Mouse (Mus musculus): ENCODE results near the gene Cdk1. TPM values are rescaled to one million over a fixed set of nuclear protein-coding genes. Genes with fewer than 3 reads are reported as not detected.
A peak's percentile ranks its signal among the peaks of the same experiment; 100 is the strongest.

Gene Cdk1
- polyA plus RNA-seq, 1 experiment from 2014 or later, result 94.2 TPM

- Histone ChIP-seq H3K9me3 (ENCODE audit: control insufficient read depth, low read length) (no peaks in the 10 kb centered on the region), H3K4me1 (ENCODE audit: control insufficient read depth, insufficient read depth, low read length) (no peaks in the 10 kb centered on the region), H3K4me2 (ENCODE audit: low read length) (no peak overlapping the region), H3K27me3 (ENCODE audit: control insufficient read depth, insufficient read depth, low read length) (no peaks in the 10 kb centered on the region), H3K27ac (replicated peaks; ENCODE audit: low read depth, low read length) (no peak overlapping the region), H3K36me3 (ENCODE audit: control insufficient read depth, insufficient read depth, low read length) (no peaks in the 10 kb centered on the region), H3K4me3 (replicated peaks; ENCODE audit: low read depth, low read length) (no peak overlapping the region), H3K9ac (replicated peaks; ENCODE audit: low read length) (no peak overlapping the region)
- ATAC-seq (ENCODE audit: low FRiP score, low TSS enrichment) (no peak), DNase-seq (peak; percentile 37)
- WGBS, result 86% methylated on average over 3 of the region's 3 CpGs
Observed at GRCm38 (mm10) chr10:69326433-69326832, 26.3 kb downstream of the Cdk1 start.

DNA sequence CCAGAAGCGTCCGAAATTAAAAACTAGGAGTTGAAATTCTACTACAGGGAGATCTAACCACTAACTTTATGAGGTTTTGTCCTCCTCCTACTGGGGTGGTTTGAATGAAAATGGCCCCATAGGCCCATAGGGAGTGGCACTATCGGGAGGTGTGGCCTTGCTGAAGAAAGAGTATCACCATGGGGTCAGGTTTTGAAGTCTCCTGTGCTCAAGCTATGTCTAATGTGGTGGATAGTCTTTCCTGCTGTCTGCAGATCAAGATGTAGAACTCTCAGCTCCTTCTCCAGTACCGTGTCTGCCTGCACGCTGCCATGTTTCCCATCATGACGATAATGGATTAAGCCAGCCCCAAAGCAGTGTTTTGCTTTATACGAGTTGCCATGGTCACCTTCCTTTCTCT, 27.9 kb downstream of the Cdk1 start:
- 85% methylated on average over 7 of the region's 7 CpGs for whole genome bisulfite sequencing
- Histone ChIP-seq H3K9me3 (ENCODE audit: control insufficient read depth, low read length) (no peaks in the 10 kb centered on the region), H3K9ac (replicated peaks; ENCODE audit: low read length) (no peak overlapping the region), H3K27me3 (ENCODE audit: control insufficient read depth, insufficient read depth, low read length) (no peaks in the 10 kb centered on the region), H3K4me3 (replicated peaks; ENCODE audit: low read depth, low read length) (no peak overlapping the region), H3K4me1 (ENCODE audit: control insufficient read depth, insufficient read depth, low read length) (no peaks in the 10 kb centered on the region), H3K4me2 (ENCODE audit: low read length) (no peak overlapping the region), H3K27ac (replicated peaks; ENCODE audit: low read depth, low read length) (no peak overlapping the region), H3K36me3 (ENCODE audit: control insufficient read depth, insufficient read depth, low read length) (no peaks in the 10 kb centered on the region)
- no peak for ATAC-seq (ENCODE audit: low FRiP score, low TSS enrichment)
- no peak for DNase-seq

DNA sequence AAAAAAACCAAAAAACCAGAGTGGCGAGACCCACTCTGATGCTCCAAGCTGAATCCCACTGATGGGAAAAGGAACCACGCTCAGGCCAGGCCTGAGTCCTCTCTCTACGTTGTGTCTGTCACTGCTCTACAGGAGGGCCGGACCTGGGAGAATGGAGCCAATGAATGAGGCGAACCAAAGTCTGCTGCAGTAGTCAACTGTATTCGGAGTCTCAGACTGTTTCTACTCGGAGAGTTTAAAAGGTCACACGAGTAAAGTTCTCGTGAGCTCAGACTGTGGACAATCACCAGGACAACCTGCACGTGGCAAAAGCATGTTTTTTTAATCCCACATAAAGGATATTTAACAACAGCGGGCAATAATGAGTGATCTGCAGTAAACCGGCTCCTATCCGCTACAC, 28.8 kb downstream of the Cdk1 start:
- Histone ChIP-seq H3K9me3 (ENCODE audit: control insufficient read depth, low read length) (no peaks in the 10 kb centered on the region), H3K9ac (replicated peaks; ENCODE audit: low read length) (no peak overlapping the region), H3K4me1 (ENCODE audit: control insufficient read depth, insufficient read depth, low read length) (no peaks in the 10 kb centered on the region), H3K4me2 (ENCODE audit: low read length) (no peak overlapping the region), H3K27ac (replicated peaks; ENCODE audit: low read depth, low read length) (no peak overlapping the region), H3K4me3 (replicated peaks; ENCODE audit: low read depth, low read length) (no peak overlapping the region), H3K36me3 (ENCODE audit: control insufficient read depth, insufficient read depth, low read length) (no peaks in the 10 kb centered on the region), H3K27me3 (ENCODE audit: control insufficient read depth, insufficient read depth, low read length) (no peaks in the 10 kb centered on the region)
- ATAC-seq (ENCODE audit: low FRiP score, low TSS enrichment) (no peak), DNase-seq (no peak)
- 82% methylated on average over 13 of the region's 13 CpGs for WGBS

DNA sequence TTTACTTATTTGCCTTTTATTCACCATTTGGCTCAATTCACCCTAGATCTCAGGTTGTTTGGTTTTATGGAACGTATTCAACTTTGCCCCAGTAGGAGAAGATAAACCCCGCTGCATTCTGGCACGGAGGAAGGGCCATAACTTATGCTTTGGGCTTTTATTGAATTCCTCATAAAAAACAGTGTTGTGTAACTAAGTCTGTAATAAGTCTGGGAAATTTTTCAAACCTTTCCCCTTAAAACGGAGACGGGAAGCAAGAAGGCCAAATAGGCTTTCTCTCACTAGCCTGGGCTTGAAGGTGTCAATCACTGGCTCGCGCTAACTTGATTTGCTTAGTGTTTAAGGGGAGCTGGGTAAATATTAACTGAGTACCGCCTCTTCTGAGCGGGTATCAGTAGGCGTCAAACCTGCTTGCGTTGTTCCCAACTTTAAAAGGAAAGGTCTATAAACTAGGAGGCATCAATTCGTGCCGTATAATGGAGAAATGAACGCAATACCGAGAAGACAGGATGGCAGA, 31.2 kb downstream of the Cdk1 start:
- no peaks in the 10 kb centered on the region for H3K27me3 ChIP-seq (ENCODE audit: control insufficient read depth, insufficient read depth, low read length)
- ATAC-seq (ENCODE audit: low FRiP score, low TSS enrichment), result no peak

DNA sequence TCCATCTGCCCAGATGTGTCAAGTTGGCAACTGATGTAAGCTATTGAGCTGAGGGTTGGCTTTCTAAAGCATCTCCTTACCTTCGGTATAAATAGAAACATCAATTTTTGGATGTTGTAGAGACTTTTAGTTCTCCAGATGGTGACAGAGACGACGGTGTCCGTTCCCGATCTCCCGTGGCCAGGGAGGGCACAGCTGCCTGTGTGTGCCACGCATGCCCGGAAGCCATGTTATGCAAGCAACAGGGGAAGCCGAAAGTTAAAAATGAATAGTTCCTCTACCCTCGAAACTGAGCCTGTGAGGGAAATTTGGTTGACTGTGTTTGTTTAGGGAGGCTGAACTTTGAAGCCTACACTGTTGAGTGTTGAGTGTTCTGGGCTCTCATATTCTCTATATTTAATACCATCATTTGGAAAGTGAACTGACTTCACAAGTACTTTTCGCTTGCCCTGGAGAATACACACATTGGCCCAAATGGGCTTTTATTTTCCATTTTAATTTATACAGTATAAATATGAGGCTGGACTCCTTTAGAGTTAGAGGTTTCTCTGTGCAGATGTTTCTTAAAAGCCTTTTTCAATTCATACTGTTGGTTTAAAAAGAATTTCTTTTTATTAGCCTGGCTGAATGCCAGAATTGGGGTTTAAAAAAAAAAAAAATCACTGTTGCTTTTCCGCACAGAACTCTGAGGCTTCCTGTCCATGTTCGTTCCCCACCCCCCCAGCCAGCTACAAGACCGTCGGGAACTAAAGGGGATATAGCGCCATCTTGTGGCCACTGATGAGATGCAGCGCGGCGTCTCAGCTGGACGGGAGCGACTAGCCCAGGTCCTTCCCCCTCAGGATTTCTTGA, 31.8 kb downstream of the Cdk1 start:
- Histone ChIP-seq H3K4me1 (ENCODE audit: control insufficient read depth, insufficient read depth, low read length) (no peaks in the 10 kb centered on the region), H3K4me3 (replicated peaks; ENCODE audit: low read depth, low read length) (no peak overlapping the region), H3K36me3 (ENCODE audit: control insufficient read depth, insufficient read depth, low read length) (no peaks in the 10 kb centered on the region), H3K27me3 (ENCODE audit: control insufficient read depth, insufficient read depth, low read length) (no peaks in the 10 kb centered on the region), H3K27ac (replicated peaks; ENCODE audit: low read depth, low read length) (no peak overlapping the region), H3K9ac (replicated peaks; ENCODE audit: low read length) (no peak overlapping the region), H3K4me2 (ENCODE audit: low read length) (no peak overlapping the region), H3K9me3 (ENCODE audit: control insufficient read depth, low read length) (no peaks in the 10 kb centered on the region)
- no peak for ATAC-seq (ENCODE audit: low FRiP score, low TSS enrichment)
- 48% methylated on average over 21 of the region's 21 CpGs for whole genome bisulfite sequencing
- DNase-seq, result peak; percentile 94

More for the DNA sequence above, 31.2 kb downstream of the Cdk1 start:
- Histone ChIP-seq H3K4me3 (replicated peaks; ENCODE audit: low read depth, low read length) (no peak overlapping the region), H3K4me2 (ENCODE audit: low read length) (no peak overlapping the region), H3K36me3 (ENCODE audit: control insufficient read depth, insufficient read depth, low read length) (no peaks in the 10 kb centered on the region), H3K9me3 (ENCODE audit: control insufficient read depth, low read length) (no peaks in the 10 kb centered on the region), H3K4me1 (ENCODE audit: control insufficient read depth, insufficient read depth, low read length) (no peaks in the 10 kb centered on the region), H3K27ac (replicated peaks; ENCODE audit: low read depth, low read length) (no peak overlapping the region), H3K9ac (replicated peaks; ENCODE audit: low read length) (no peak overlapping the region)
- DNase-seq, result no peak
- 58% methylated on average over 15 of the region's 15 CpGs for WGBS

- Histone ChIP-seq H3K36me3 (ENCODE audit: control insufficient read depth, insufficient read depth, low read length) (no peaks in the 10 kb centered on the region), H3K4me3 (replicated peaks; ENCODE audit: low read depth, low read length) (no peak overlapping the region), H3K27me3 (ENCODE audit: control insufficient read depth, insufficient read depth, low read length) (no peaks in the 10 kb centered on the region), H3K9ac (replicated peaks; ENCODE audit: low read length) (no peak overlapping the region), H3K27ac (replicated peaks; ENCODE audit: low read depth, low read length) (no peak overlapping the region), H3K4me2 (ENCODE audit: low read length) (no peak overlapping the region), H3K4me1 (ENCODE audit: control insufficient read depth, insufficient read depth, low read length) (no peaks in the 10 kb centered on the region), H3K9me3 (ENCODE audit: control insufficient read depth, low read length) (no peaks in the 10 kb centered on the region)
- WGBS, result 89% methylated on average over 11 of the region's 11 CpGs
- ATAC-seq (ENCODE audit: low FRiP score, low TSS enrichment) (no peak), DNase-seq (no peak)
Observed at GRCm38 (mm10) chr10:69318514-69318913, 34.2 kb downstream of the Cdk1 start.

DNA sequence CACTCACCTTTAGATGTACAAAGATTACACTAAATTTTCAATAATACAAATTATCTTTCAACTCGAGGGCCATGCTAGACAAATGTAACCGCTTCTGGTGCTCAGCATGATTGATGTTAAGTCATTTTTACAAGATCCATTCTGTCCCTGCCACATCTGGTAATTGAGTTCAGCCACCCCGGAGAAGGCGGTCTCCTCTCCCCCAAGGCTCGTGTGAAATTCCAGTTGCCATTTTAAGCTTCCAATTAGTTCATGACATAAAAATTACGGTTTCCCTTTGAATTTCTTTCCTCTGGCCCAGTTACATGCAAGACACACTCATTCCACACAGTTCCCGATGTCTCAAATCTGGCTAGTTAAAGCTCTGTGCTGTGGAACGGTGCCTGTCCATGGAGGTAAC, 38.8 kb downstream of the Cdk1 start:
- DNase-seq (no peak), ATAC-seq (ENCODE audit: low FRiP score, low TSS enrichment) (no peak)
- H3K4me1 ChIP-seq (ENCODE audit: control insufficient read depth, insufficient read depth, low read length), result no peaks in the 10 kb centered on the region
- H3K36me3 ChIP-seq (ENCODE audit: control insufficient read depth, insufficient read depth, low read length), result no peaks in the 10 kb centered on the region
- H3K9ac ChIP-seq (replicated peaks; ENCODE audit: low read length), result no peak overlapping the region
- no peak overlapping the region for H3K4me3 ChIP-seq (replicated peaks; ENCODE audit: low read depth, low read length)
- H3K27me3 ChIP-seq (ENCODE audit: control insufficient read depth, insufficient read depth, low read length), result no peaks in the 10 kb centered on the region
- H3K4me2 ChIP-seq (ENCODE audit: low read length), result no peak overlapping the region
- H3K9me3 ChIP-seq (ENCODE audit: control insufficient read depth, low read length), result no peaks in the 10 kb centered on the region
- H3K27ac ChIP-seq (replicated peaks; ENCODE audit: low read depth, low read length), result no peak overlapping the region
- 81% methylated on average over 8 of the region's 8 CpGs for WGBS

- ATAC-seq (ENCODE audit: low FRiP score, low TSS enrichment), result no peak
- Histone ChIP-seq H3K4me1 (ENCODE audit: control insufficient read depth, insufficient read depth, low read length) (no peaks in the 10 kb centered on the region), H3K27ac (replicated peaks; ENCODE audit: low read depth, low read length) (no peak overlapping the region), H3K9me3 (ENCODE audit: control insufficient read depth, low read length) (no peaks in the 10 kb centered on the region), H3K4me3 (replicated peaks; ENCODE audit: low read depth, low read length) (no peak overlapping the region), H3K27me3 (ENCODE audit: control insufficient read depth, insufficient read depth, low read length) (no peaks in the 10 kb centered on the region), H3K9ac (replicated peaks; ENCODE audit: low read length) (no peak overlapping the region), H3K4me2 (ENCODE audit: low read length) (no peak overlapping the region), H3K36me3 (ENCODE audit: control insufficient read depth, insufficient read depth, low read length) (no peaks in the 10 kb centered on the region)
- DNase-seq, result no peak
- 70% methylated on average over 16 of the region's 16 CpGs for WGBS
Observed at GRCm38 (mm10) chr10:69311867-69312266, 40.9 kb downstream of the Cdk1 start.

GRCm38 (mm10) chr10:69309109-69309508, 43.6 kb downstream of the Cdk1 start:
- H3K4me2 ChIP-seq (ENCODE audit: low read length), result no peak overlapping the region
- H3K9ac ChIP-seq (replicated peaks; ENCODE audit: low read length), result no peak overlapping the region
- no peaks in the 10 kb centered on the region for H3K27me3 ChIP-seq (ENCODE audit: control insufficient read depth, insufficient read depth, low read length)
- H3K4me1 ChIP-seq (ENCODE audit: control insufficient read depth, insufficient read depth, low read length), result no peaks in the 10 kb centered on the region
- H3K9me3 ChIP-seq (ENCODE audit: control insufficient read depth, low read length), result no peaks in the 10 kb centered on the region
- no peaks in the 10 kb centered on the region for H3K36me3 ChIP-seq (ENCODE audit: control insufficient read depth, insufficient read depth, low read length)
- no peak overlapping the region for H3K27ac ChIP-seq (replicated peaks; ENCODE audit: low read depth, low read length)
- H3K4me3 ChIP-seq (replicated peaks; ENCODE audit: low read depth, low read length), result no peak overlapping the region
- ATAC-seq (ENCODE audit: low FRiP score, low TSS enrichment) (no peak), DNase-seq (no peak)
- WGBS, result 85% methylated on average over 5 of the region's 5 CpGs

Measured in midbrain, embryonic 14.5 days (tissue).